Mouse (Mus musculus): ENCODE measurements at regions not wholly inside any gene's neighbourhood (a gene's known extent, or its start where the extent isn't known, plus 50 kb on each side); places are given as distances from the start of the nearest gene placed in this dataset.

- no peak for DNase-seq
Measured at GRCm38 (mm10) chr3:146337429-146337828, 67.0 kb upstream of the Ssx2ip start.

GRCm38 (mm10) chr3:146337861-146338281, 66.6 kb upstream of the Ssx2ip start:
- peak; percentile 24 to 30 for DNase-seq

- no peak for DNase-seq
Measured at GRCm38 (mm10) chr3:146338445-146338844, 66.0 kb upstream of the Ssx2ip start.

DNA sequence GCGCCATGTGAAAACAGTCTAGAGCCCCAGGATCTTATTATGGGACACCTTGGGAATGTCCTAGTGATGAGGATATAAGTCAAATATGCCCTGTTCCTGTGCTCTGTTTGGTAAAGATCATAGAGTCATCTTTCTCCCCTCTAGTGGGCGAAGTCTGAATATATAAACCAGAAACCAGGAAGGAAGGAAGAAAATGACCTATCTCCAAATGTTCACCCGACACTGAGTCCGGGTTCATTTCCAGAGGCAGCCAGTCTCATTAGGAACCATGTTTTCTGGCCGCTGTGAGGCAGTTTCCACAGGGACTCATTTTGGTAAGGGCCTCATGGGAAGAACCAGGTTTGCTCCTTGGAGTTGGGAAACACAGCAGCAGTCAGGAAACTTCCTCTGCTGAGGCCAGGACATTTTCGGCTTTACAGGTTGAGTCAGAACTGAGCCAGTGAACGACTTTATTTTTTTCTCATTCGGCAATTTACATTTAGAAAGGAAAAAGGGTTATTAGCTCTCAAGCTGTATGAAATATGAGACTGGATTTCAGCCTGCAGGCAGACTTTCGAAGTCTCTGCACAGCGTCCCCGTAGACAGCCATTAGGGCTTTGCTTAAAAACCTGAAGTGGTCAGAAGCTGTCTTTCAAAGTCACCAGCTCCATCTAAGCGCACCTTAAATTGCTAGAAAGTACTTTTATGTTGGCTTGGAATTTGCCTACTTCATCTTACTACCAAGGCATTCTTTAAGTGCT, 64.0 kb upstream of the Ssx2ip start:
- DNase-seq, result no peak

DNA sequence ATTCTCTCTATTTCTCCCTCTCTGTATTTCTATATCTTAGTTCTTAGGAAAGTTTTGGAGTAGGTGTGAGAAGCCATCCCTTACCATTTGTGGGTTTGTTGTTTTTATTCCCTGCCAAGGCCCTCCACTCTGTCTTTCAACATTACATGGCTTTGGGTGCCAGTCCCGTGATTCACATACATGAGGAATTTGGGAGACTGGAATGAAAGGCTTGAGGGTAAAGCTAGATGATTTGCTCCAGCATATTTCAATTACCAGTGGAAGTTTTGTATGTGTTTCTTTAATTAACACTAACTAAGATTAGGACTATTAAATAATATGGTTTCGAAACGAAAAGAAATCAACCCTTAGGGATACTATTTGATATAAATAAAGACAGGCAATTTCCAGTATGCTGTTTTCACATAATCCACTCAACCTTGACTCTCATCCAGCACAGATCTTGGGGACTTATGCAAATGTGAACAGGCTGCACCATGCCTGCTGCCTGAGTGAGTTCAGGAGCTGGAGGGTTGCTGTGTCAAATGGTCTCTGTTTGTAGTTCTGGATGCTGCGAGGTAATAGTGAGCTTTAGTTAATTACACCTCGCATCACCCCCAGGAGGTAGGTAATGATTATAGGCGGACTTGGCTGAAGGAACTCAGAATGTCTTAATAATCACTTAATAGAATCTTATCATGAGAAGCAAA, 62.6 kb upstream of the Ssx2ip start:
- no peak for DNase-seq

DNA sequence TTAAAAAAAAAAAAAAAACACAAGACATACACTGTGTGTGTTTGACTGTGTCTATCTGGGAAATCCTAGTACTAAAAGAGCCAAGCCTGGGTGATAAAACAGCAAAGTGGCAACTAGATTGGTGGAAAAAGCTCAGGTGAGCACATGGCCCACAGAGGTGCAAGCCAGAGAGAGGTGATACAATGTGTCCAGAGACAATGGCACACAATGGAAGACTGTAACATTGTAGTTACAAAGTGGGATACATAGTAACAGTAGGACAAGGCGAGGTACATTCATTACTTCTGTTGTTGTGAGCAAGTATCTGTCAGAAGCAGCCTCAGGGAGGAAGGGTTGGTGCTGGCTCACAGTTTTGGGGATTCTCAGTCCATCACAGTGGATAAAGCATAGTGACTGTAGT, 61.7 kb upstream of the Ssx2ip start:
- DNase-seq, result no peak

DNA sequence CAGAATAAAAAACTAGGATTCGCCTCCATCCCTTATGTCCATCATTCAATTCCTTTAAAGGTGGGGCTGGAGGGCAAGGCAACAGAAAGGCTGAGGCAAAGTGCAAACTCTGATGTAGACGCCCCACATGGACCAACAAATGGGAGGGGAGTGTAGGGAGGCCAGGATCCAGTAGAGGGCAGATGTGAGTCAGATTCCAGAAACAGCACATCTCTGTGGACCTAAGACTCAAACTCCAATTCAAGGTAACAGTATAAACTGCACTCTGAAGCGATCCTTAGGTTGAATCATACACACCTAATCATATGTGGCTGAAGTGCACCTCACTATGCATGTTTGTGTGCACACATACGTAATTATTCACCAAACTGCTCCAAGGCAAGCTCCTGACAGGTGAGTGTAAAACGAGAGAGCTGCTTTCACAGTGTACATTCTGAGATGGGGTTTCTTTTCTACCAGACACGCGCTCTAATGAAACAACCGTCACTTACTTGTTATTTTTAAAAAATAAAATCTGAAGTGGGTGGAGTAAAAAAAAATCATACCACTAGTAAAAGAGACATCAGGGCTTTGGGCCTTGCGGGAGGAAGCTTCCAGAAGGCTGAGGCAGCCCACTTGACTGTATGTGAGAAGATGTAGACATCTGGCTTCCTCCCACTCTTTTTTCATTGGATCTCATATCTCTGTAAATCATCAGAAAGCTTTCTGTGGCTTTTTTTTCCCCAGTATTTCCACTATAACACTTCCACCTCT, 60.6 kb upstream of the Ssx2ip start:
- peak; percentile 61 to 75 for DNase-seq

DNA sequence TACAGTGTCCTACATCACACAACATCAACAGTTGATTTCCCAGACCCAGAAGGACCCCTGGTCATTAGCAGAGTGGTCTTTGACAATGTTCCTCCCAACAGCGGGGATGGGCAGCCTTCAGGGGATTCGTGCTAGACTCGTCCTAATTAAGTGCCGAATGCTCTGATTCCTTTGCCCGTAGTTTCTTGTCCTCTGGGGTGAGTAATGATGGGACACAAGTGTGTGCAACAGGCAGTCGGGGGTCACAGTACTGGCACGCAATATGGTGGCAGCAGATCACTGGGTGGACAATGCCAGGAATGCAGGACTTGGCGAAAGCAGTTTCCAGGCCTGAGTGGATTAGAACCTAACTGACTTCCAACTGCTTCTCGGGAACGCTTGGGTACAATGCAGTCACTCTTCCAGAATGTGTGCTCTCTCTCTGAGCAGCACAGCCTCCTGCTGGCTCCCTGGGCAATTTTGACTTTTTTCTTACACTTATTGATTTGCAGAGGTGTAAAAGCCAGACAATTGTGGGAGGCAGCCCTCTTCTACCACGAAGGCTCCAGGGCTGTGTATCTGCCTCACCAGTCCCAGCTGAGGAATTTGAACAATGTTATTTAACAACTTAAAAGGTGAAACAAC, 59.9 kb upstream of the Ssx2ip start:
- DNase-seq, result no peak

GRCm38 (mm10) chr3:146345308-146345780, 59.1 kb upstream of the Ssx2ip start:
- DNase-seq, result peak; percentile 82 to 84

DNA sequence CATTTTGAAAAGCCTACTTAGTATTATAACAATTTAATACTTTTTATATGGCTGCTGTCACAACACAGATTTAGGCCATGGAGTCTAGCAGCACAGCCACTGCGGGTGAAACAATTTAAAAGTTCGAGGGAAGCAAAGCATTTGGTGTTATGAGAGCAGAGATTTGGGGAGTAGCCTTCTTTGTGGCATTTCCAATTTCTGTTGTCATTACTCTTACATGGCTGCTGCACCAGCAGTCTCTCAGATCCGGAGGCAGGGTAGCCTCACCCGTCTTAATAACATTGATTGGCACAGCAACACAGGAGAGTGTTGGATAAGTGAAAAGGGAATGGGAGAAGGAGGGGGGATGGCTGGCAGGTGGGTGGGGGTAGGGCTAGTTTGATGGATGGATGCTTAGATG, 58.5 kb upstream of the Ssx2ip start:
- no peak for DNase-seq

DNA sequence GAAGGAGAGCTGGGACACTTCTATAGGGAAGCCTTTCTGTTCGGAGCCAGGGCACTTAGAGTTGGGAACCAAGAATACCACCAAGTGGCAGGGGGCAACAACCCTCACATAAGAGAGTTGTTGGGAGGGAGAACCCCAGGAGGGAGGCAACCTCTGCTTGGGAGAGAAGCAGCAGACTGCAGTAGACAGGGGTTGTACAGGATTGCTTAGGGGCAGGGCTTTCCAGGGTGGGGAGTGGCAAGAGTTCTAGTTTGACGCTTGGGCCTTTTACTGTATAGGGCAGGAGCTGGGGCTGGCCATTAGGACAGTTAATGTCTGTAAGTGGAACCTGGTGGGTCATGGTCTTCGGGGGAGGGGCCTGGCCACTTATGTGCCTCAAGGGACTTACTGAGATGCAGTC, 57.1 kb upstream of the Ssx2ip start:
- DNase-seq, result no peak

DNA sequence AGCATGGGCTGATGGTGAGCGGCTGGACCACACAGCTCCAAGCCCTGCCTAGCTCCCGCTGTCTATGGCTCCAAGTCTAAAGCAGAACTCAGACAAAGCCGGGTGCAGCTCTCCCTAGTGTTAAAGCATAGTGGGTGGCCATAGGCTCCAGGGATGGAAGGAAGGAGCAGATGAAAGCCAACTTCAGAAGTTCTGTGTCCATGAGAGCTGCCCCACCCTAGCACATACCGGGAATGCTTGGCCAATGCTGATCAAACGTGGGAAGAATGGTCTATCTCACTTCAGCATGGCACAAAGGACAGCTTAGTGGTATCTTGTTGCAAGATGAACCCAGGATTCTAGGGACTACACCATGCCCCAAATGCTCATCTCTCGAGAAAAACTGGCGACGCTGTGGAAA, 55.5 kb upstream of the Ssx2ip start:
- no peak for DNase-seq

GRCm38 (mm10) chr3:146349393-146349792, 55.0 kb upstream of the Ssx2ip start:
- DNase-seq, result no peak

DNA sequence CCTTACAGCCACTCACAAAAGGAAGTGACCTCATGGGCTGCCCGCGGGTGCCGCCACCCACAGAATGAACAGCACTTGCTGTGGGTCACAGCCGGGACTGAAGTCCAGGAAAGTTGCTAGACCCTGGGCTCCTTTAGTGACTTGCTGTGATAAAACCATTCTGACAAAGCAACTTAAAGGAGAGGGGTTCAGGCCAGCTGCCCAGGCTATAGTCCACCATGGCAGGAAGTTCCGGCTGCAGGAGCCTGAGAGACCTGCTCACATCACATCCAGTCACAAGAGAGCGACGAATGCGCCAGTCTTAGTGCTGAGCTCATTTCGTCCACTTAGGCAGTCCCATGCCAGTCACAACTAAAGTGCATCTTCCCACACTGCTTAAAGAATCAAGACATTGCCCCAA, 54.3 kb upstream of the Ssx2ip start:
- no peak for DNase-seq

DNA sequence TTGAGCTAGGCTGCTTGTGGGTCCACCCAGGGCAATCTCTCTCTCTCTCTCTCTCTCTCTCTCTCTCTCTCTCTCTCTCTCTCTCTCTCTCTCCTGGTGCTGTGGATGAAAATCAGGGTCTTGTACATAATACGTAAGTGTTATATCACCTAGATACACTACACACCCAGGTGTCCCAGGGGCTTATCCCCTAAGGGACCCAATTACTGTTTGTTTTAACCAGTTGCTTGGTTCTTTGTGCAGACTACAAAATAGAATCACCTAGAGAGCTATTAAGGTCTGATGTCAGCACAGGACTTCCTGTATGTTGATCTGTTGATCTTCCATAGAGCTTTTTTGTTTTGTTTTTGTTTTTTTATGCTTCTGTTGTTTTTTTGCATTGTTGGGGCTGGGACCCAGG, 53.0 kb upstream of the Ssx2ip start:
- DNase-seq, result no peak

DNA sequence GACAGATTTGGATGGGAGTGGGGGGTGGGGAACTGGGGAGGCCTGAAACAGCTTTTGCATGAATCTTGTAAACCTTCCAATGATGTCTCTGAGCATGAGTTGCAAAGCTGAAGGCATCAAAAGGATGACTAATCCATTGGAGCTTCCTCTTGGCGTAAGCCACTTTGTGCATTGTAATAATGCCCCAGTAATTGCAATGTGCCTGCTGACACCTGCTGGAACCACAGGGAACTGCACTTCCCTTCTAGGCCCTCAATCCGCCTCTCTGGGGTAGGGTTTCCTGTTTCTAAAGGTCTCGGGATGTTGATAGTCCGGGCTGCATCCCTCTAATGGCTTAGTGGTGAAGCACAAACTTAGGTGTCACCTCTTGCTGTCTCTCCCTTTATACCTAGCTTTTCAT, 52.3 kb upstream of the Ssx2ip start:
- peak in 1 of 2 experiments; percentile 30 for DNase-seq

- DNase-seq, result no peak
Measured at GRCm38 (mm10) chr3:146353961-146354360, 50.5 kb upstream of the Ssx2ip start.

Data from cerebellum, postnatal 25 days (tissue).